9 mouse cellular contexts compared by ENCODE assay signal in the genomic region with DNA sequence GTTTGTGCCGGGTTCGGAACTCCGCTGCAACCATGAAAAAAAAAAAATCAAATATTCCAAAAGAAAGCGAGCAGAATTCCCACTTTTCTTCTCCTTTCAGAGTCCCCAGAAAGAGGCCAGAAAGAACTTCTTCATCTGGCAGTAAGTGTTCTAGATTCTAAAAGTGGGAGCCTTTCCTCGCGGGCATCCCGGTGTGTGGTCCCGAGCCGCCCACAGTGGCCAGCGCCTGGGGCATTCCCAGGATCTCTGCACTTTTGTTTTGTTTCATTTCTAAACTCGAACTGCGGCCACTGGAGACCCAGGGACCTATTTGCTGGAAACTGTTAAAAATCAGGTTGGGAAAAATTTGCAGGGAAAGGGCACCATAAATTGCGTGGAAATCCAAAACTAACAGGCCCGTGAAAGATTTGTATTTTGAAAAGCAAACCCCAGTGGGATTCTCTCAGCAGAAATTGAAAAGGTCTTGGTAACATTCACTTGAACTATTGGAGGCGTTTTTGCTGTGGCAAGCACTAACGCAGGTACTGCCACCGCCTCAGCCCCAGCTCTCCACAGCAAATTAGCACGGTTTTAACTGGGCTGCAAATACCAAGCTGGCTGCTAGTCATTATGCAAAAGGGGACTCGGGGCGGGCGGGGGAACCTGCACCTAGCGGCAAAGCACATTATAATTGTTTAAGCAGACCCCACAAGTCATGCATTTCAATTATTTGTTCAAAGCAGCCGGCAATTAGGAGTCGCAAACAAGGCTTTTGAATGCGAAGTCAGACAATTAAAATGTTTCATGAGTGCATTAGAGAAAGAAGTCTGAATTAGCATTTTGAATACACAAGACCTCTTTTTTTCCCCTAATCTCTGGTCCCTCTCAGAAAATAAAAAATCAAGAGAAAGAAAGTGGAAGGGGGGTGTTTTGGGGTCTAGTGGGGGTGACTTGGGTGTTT.
DNase-seq lines count a peak whose midpoint lies in the region; ATAC-seq and TF ChIP-seq lines count a peak whose summit lies in the region.
"Had no signal": no experiment of that assay in that cellular context is flagged by ENCODE, and none has a peak within 500 bp of the region (broad histone marks: within the 10 kb centered on the region; RNA-seq: fewer than 3 reads in every experiment).

No protein-coding gene starts in this region.

- 1% methylated on average over 25 of the region's 25 CpGs for whole genome bisulfite sequencing in embryonic facial prominence, embryonic 10.5 days
- WGBS in forebrain, postnatal 0 days, result 3% methylated on average over 25 of the region's 25 CpGs
- WGBS in midbrain, postnatal 0 days, result 3% methylated on average over 25 of the region's 25 CpGs

- peak overlapping the region; percentile 38 for H3K4me2 ChIP-seq in forebrain, postnatal 0 days (ENCODE audit: low read depth)
- H3K4me2 ChIP-seq in midbrain, postnatal 0 days (ENCODE audit: low read depth, low read length, poor library complexity, severe bottlenecking), result peak overlapping the region; percentile 47

- no peak overlapping the region for H3K27ac ChIP-seq in embryonic facial prominence, embryonic 10.5 days (replicated peaks)
- H3K27ac ChIP-seq in forebrain, postnatal 0 days (ENCODE audit: low read depth, low read length), result no peak overlapping the region
- H3K27ac ChIP-seq in midbrain, postnatal 0 days (ENCODE audit: low read depth, low read length), result no peak overlapping the region; the same call in 1 of the 2 replicates

- H3K9me3 ChIP-seq in embryonic facial prominence, embryonic 10.5 days, result no peaks in the 10 kb centered on the region
- H3K9me3 ChIP-seq in forebrain, postnatal 0 days (ENCODE audit: low read length), result no peaks in the 10 kb centered on the region
- no peaks in the 10 kb centered on the region for H3K9me3 ChIP-seq in midbrain, postnatal 0 days (ENCODE audit: low read length)

- no peak for TF ChIP-seq CTCF in forebrain, postnatal 0 days (IDR thresholded peaks at IDR 0.05; ENCODE audit: low read depth)
- no peak for TF ChIP-seq CTCF in midbrain, postnatal 0 days (IDR thresholded peaks at IDR 0.05)

- peaks cover 34% of the 10 kb centered on the region for H3K4me1 ChIP-seq in embryonic facial prominence, embryonic 10.5 days
- H3K4me1 ChIP-seq in forebrain, postnatal 0 days (ENCODE audit: insufficient read depth), result peaks cover 5% of the 10 kb centered on the region
- H3K4me1 ChIP-seq in midbrain, postnatal 0 days (ENCODE audit: insufficient read depth, low read length), result peaks cover 5% of the 10 kb centered on the region

- no peaks in the 10 kb centered on the region for H3K36me3 ChIP-seq in embryonic facial prominence, embryonic 10.5 days (replicated peaks)
- H3K36me3 ChIP-seq in forebrain, postnatal 0 days (ENCODE audit: insufficient read depth), result no peaks in the 10 kb centered on the region
- no peaks in the 10 kb centered on the region for H3K36me3 ChIP-seq in midbrain, postnatal 0 days (ENCODE audit: insufficient read depth, low read length)

- H3K9ac ChIP-seq in forebrain, postnatal 0 days, result no peak overlapping the region
- no peak overlapping the region for H3K9ac ChIP-seq in midbrain, postnatal 0 days (replicated peaks; ENCODE audit: low read length, poor library complexity, severe bottlenecking)

- H3K4me3 ChIP-seq in embryonic facial prominence, embryonic 10.5 days, result peak overlapping the region; percentile 47
- H3K4me3 ChIP-seq in forebrain, postnatal 0 days (ENCODE audit: low read depth, low read length), result no peak overlapping the region
- peak overlapping the region; percentile 22; the same call in 1 of the 2 replicates for H3K4me3 ChIP-seq in midbrain, postnatal 0 days (ENCODE audit: low read depth, low read length)
- H3K4me3 ChIP-seq: myocyte had no signal

- peak; percentile 38; the same call in 1 of the 2 replicates for ATAC-seq in forebrain, postnatal 0 days
- no peak for ATAC-seq in midbrain, postnatal 0 days (ENCODE audit: low FRiP score)

- DNase-seq in kidney, postnatal 4 days, result peak; percentile 17 to 27
- no peak for DNase-seq in kidney, postnatal 10 days
- DNase-seq in embryonic facial prominence, embryonic 10.5 days (ENCODE audit: low spot score), result peak; percentile 52
- DNase-seq in forebrain, postnatal 0 days, result peak; percentile 45
- peak; percentile 45 for DNase-seq in midbrain, postnatal 0 days (ENCODE audit: low spot score)
- no peak for DNase-seq in right cerebral cortex, postnatal 25 days
- no peak for DNase-seq in cerebellum, postnatal 36 days
- DNase-seq: layer of hippocampus, postnatal 36 days had no signal

- peaks cover 93% of the 10 kb centered on the region for H3K27me3 ChIP-seq in embryonic facial prominence, embryonic 10.5 days (replicated peaks; ENCODE audit: low read depth, poor library complexity, severe bottlenecking)
- H3K27me3 ChIP-seq in forebrain, postnatal 0 days (ENCODE audit: insufficient read depth, low read length), result peaks cover 69% of the 10 kb centered on the region
- H3K27me3 ChIP-seq in midbrain, postnatal 0 days (ENCODE audit: insufficient read depth, low read length), result peaks cover 13% of the 10 kb centered on the region

Comparison
In these comparisons a context has a peak if more than half of its experiments do, and no peak if none do; other contexts are left out.
1. DNase-seq: peak in kidney, postnatal 4 days (2 of 2), embryonic facial prominence, embryonic 10.5 days (single experiment), forebrain, postnatal 0 days (single experiment) and midbrain, postnatal 0 days (single experiment); none in kidney, postnatal 10 days (single experiment), right cerebral cortex, postnatal 25 days (single experiment) and cerebellum, postnatal 36 days (0 of 2).